Mouse (Mus musculus) embryonic facial prominence, embryonic 11.5 days (tissue): ENCODE measurements at regions not wholly inside any gene's neighbourhood (a gene's known extent, or its start where the extent isn't known, plus 50 kb on each side); places are given as distances from the start of the nearest gene placed in this dataset.
A peak's percentile ranks its signal among the peaks of the same experiment; 100 is the strongest.

Experiments used
- ATAC-seq: fragments of 200-750 bp; cut with Nextera tagmentation; replicated peaks from 2 replicates; pipeline ENCODE4 v1.8.0; 2017; ENCODE audit warnings: low read depth; ENCODE audit not compliant: insufficient number of reproducible peaks, low FRiP score, low TSS enrichment
- DNase-seq: peaks from one replicate; pipeline ENCODE4 v3.0.0-alpha.2; 2015; ENCODE audit warnings: low spot score
- H3K27ac ChIP-seq: fragments of 300-500 bp; sonication (generic); replicated peaks from 2 replicates; pipeline ENCODE4 v1.5.1; 2014; ENCODE audit warnings: mild to moderate bottlenecking, low read depth, low read length, control low read depth
- H3K27me3 ChIP-seq: fragments of 300-500 bp; sonication (generic); 2 replicates; pipeline ENCODE4 v1.6.1; 2014; ENCODE audit warnings: mild to moderate bottlenecking, low read length, moderate library complexity, mixed read lengths; ENCODE audit not compliant: control insufficient read depth, insufficient read depth
- H3K36me3 ChIP-seq: fragments of 300-500 bp; sonication (generic); replicated peaks from 2 replicates; pipeline ENCODE4 v1.6.1; 2014; ENCODE audit warnings: low read depth, mild to moderate bottlenecking, low read length, moderate library complexity, mixed read lengths; ENCODE audit not compliant: control insufficient read depth, insufficient read depth
- H3K4me1 ChIP-seq: fragments of 300-500 bp; sonication (generic); 2 replicates; pipeline ENCODE4 v1.6.1; 2014; ENCODE audit warnings: low read length, mixed read lengths; ENCODE audit not compliant: control insufficient read depth, insufficient read depth
- H3K4me2 ChIP-seq: fragments of 300-500 bp; sonication (generic); 2 replicates; pipeline ENCODE4 v1.6.1; 2014; ENCODE audit warnings: low read depth, mild to moderate bottlenecking, control low read depth, low read length, moderate library complexity
- H3K4me3 ChIP-seq: fragments of 300-500 bp; sonication (generic); 2 replicates; pipeline ENCODE4 v1.5.1; 2014; ENCODE audit warnings: low read depth, low read length, control low read depth
- H3K9ac ChIP-seq: fragments of 300-500 bp; sonication (generic); replicated peaks from 2 replicates; pipeline ENCODE4 v1.6.1; 2014; ENCODE audit warnings: mild to moderate bottlenecking, control low read depth, low read length
- H3K9me3 ChIP-seq: fragments of 300-500 bp; sonication (generic); replicated peaks from 2 replicates; pipeline ENCODE4 v1.6.1; 2016; ENCODE audit warnings: mild to moderate bottlenecking, low read length, inconsistent platforms, mixed read lengths; ENCODE audit not compliant: control insufficient read depth
- WGBS: fragments of 180-500 bp; shearing (Covaris S2); extraction: QIAGEN DNeasy Blood & Tissue Kit; methylation state at CpG from one replicate; pipeline ENCODE4 v1.1.7; 2014; 5-methylcytosine and 5-hydroxymethylcytosine counted together

GRCm38 (mm10) chr8:31518903-31519302 is 1909.6 kb upstream of the 5930422O12Rik start:
- Histone ChIP-seq H3K9ac (no peak overlapping the region), H3K27ac (no peak overlapping the region), H3K36me3 (no peaks in the 10 kb centered on the region), H3K4me3 (no peak overlapping the region), H3K4me1 (no peaks in the 10 kb centered on the region), H3K4me2 (no peak overlapping the region), H3K9me3 (no peaks in the 10 kb centered on the region), H3K27me3 (no peaks in the 10 kb centered on the region)
- WGBS = 53% methylated on average over 1 of the region's 1 CpGs
- DNase-seq (peak; percentile 20), ATAC-seq (no peak)

DNA sequence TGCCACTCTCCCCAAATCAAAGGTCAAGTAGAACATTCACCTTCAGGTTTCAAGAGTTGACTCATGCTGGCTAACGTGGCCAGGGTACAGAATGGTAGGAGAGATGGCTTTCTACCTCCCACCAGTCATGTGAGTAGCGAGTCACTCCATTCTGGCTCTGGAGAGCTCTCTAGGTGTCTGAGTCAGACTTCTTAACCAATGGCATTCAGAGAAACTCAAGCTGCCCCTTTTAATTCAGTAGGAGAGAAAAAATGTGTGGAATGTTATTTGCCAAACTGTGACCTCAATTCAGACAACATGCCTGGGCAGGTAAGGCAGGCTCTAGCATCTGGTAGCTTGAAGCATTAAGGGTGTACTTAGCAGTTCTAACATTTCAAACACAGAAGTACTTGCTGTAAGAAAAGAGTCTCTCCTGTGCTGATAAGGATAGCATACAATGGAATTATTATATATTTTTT is 1907.5 kb upstream of the 5930422O12Rik start:
- H3K36me3 ChIP-seq = no peaks in the 10 kb centered on the region
- no peaks in the 10 kb centered on the region for H3K27me3 ChIP-seq
- DNase-seq (peak; percentile 35), ATAC-seq (peak; percentile 48; the same call in 1 of the 2 replicates)
- H3K4me1 ChIP-seq = no peaks in the 10 kb centered on the region
- no peaks in the 10 kb centered on the region for H3K9me3 ChIP-seq
- H3K27ac ChIP-seq = no peak overlapping the region
- no peak overlapping the region for H3K4me2 ChIP-seq
- no peak overlapping the region for H3K9ac ChIP-seq
- H3K4me3 ChIP-seq = no peak overlapping the region
- 50% methylated on average over 2 of the region's 2 CpGs for WGBS

DNA sequence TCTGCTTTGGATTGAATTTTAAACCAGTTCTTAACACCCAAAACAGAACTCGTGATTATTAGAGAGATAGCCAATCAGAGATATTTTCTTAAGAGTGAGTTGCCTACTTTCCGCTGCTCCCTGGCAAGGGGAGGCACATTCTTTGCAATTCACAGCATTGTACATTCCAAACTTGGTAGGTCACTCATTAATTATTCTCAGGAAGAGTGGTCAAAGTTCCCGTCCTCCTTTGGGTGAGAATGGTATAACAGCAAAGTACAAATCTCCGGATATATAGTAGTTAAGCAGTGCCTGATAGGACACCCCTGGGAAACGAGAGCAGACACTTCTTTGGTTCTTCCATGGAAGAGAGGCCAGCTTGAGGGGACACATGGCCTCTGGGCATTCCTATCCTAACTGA is 1903.4 kb upstream of the 5930422O12Rik start:
- Histone ChIP-seq H3K27me3 (no peaks in the 10 kb centered on the region), H3K9me3 (no peaks in the 10 kb centered on the region), H3K36me3 (no peaks in the 10 kb centered on the region), H3K4me1 (no peaks in the 10 kb centered on the region), H3K4me3 (no peak overlapping the region), H3K9ac (no peak overlapping the region), H3K4me2 (no peak overlapping the region), H3K27ac (no peak overlapping the region)
- DNase-seq (no peak), ATAC-seq (no peak)
- WGBS = 70% methylated on average over 5 of the region's 5 CpGs

DNA sequence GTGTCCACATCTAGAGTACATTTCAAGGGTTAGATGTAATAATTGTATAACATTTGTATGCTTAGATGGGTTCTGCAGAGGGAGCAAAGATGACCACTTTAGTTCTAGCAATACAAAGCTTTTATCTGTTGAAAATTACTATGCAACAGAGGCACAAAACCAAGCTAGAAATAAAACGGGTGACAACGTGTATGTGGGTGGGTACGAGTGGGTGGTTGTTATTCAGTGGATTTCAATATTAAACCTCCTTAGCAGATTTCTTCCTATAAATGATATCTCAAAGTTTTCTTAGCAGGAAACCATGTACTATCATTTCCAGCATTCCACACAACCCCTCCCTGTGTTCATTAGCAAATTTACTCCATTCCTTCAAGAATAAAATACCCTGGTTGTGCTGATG is 1889.3 kb upstream of the 5930422O12Rik start:
- 94% methylated on average over 3 of the region's 3 CpGs for WGBS
- Histone ChIP-seq H3K36me3 (no peaks in the 10 kb centered on the region), H3K9ac (no peak overlapping the region), H3K4me3 (no peak overlapping the region), H3K27ac (no peak overlapping the region), H3K4me1 (no peaks in the 10 kb centered on the region), H3K27me3 (no peaks in the 10 kb centered on the region), H3K4me2 (no peak overlapping the region), H3K9me3 (no peaks in the 10 kb centered on the region)
- DNase-seq = no peak
- ATAC-seq = no peak

- WGBS = 21% methylated on average over 4 of the region's 4 CpGs
- no peaks in the 10 kb centered on the region for H3K27me3 ChIP-seq
- no peak for DNase-seq
- no peak overlapping the region for H3K27ac ChIP-seq
- no peaks in the 10 kb centered on the region for H3K36me3 ChIP-seq
- H3K9me3 ChIP-seq = no peaks in the 10 kb centered on the region
- H3K4me2 ChIP-seq = no peak overlapping the region
- H3K4me3 ChIP-seq = no peak overlapping the region
- ATAC-seq = no peak
- no peaks in the 10 kb centered on the region for H3K4me1 ChIP-seq
- no peak overlapping the region for H3K9ac ChIP-seq
Observed at GRCm38 (mm10) chr8:31541646-31542045, 1886.9 kb upstream of the 5930422O12Rik start.

DNA sequence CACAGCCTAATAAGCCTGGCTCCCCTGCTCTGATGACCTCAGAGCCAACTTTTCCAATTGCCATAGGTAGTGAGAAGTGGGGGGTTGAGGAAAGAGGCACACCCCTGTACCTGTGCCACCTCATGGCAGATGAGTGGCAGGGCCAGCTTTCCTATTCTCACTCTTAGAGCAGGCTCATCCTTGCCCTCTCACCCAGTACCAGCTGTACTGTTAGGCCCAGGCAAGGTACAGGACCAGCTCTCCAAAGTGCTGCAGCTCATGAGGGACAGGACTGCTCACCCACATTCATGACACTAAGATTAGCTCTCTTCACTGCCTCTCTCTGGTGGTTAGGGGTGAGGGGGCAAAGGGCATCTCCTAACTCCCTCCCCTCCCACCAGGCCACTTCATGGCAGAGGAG is 1854.4 kb upstream of the 5930422O12Rik start:
- no peak overlapping the region for H3K4me2 ChIP-seq
- no peak overlapping the region for H3K9ac ChIP-seq
- no peaks in the 10 kb centered on the region for H3K4me1 ChIP-seq
- ATAC-seq (0 out of 2 replicates have a peak, but pooled peaks have one; percentile 48), DNase-seq (no peak)
- H3K27me3 ChIP-seq = no peaks in the 10 kb centered on the region
- H3K4me3 ChIP-seq = no peak overlapping the region
- H3K36me3 ChIP-seq = no peaks in the 10 kb centered on the region
- no peaks in the 10 kb centered on the region for H3K9me3 ChIP-seq
- H3K27ac ChIP-seq = no peak overlapping the region

DNA sequence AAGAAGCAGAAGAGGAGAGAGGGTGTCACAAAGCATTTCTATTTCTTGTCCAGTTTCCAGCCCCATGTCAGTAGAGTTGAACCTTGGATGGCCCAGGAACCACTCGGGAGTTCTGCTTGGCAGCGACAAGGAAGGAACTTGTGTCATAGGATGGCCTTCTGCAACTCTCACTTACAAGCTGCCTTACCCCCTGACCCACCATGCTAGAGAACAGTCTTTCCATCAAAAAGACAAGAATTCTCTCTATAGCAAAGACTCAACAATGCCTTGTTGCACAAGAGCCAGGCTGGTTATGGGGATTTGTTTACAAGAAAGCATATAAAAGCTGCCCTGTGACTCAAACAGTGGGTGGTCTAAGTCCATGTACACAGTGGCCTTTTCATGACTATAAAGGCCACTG is 1852.4 kb upstream of the 5930422O12Rik start:
- Histone ChIP-seq H3K27me3 (no peaks in the 10 kb centered on the region), H3K4me1 (no peaks in the 10 kb centered on the region), H3K27ac (no peak overlapping the region), H3K9ac (no peak overlapping the region), H3K4me2 (no peak overlapping the region), H3K9me3 (no peaks in the 10 kb centered on the region), H3K36me3 (no peaks in the 10 kb centered on the region), H3K4me3 (no peak overlapping the region)
- ATAC-seq (no peak), DNase-seq (no peak)
- WGBS = 74% methylated on average over 2 of the region's 2 CpGs

- no peak overlapping the region for H3K4me2 ChIP-seq
- no peaks in the 10 kb centered on the region for H3K4me1 ChIP-seq
- 96% methylated on average over 1 of the region's 1 CpGs for WGBS
- no peaks in the 10 kb centered on the region for H3K27me3 ChIP-seq
- no peak overlapping the region for H3K4me3 ChIP-seq
- H3K9me3 ChIP-seq = no peaks in the 10 kb centered on the region
- H3K36me3 ChIP-seq = no peaks in the 10 kb centered on the region
- ATAC-seq (no peak), DNase-seq (no peak)
- H3K27ac ChIP-seq = no peak overlapping the region
- H3K9ac ChIP-seq = no peak overlapping the region
Observed at GRCm38 (mm10) chr8:31584661-31585060, 1843.8 kb upstream of the 5930422O12Rik start.
